Mouse (Mus musculus) G1E (cell line): ENCODE measurements around the gene Ipo8. TPM values are rescaled to one million over a fixed set of nuclear protein-coding genes. Genes with fewer than 3 reads are reported as not detected.

Source experiments
- ATAC-seq: 2 replicates; pipeline ENCODE4 v1.8.0; 2016; ENCODE audit warnings: mild to moderate bottlenecking; ENCODE audit not compliant: insufficient number of reproducible peaks, poor library complexity, low FRiP score, severe bottlenecking; ENCODE audit errors: extremely low read depth
- DNase-seq: peaks from one replicate; pipeline ENCODE4 v3.0.0; 2012; ENCODE audit warnings: low spot score
- H3K27me3 ChIP-seq: 2 replicates; pipeline ENCODE4 v1.6.1; 2012; ENCODE audit warnings: mild to moderate bottlenecking, low read length, inconsistent platforms; ENCODE audit not compliant: insufficient read depth
- H3K36me3 ChIP-seq: replicated peaks from 2 replicates; pipeline ENCODE3; 2012; ENCODE audit warnings: mild to moderate bottlenecking, inconsistent platforms
- H3K4me1 ChIP-seq: 2 replicates; pipeline ENCODE4 v1.6.1; 2012; ENCODE audit warnings: low read depth, low read length, inconsistent platforms, mixed read lengths; ENCODE audit not compliant: insufficient read depth
- H3K4me3 ChIP-seq: 2 replicates; pipeline ENCODE4 v1.5.1; 2012; ENCODE audit warnings: low read depth, mild to moderate bottlenecking, inconsistent platforms, low read length, moderate library complexity, mixed read lengths
- H3K9me3 ChIP-seq: replicated peaks from 2 replicates; pipeline ENCODE4 v1.6.1; 2012; ENCODE audit warnings: inconsistent platforms
- CTCF ChIP-seq: IDR thresholded peaks from 2 replicates; pipeline ENCODE4 v1.5.1; 2012; ENCODE audit warnings: low read depth, low read length, inconsistent platforms, mixed read lengths
- GATA1 ChIP-seq: IDR thresholded peaks from 2 replicates; pipeline ENCODE4 v1.6.1; 2012; ENCODE audit warnings: borderline replicate concordance, low read length, inconsistent platforms, mixed read lengths
- GATA2 ChIP-seq: IDR thresholded peaks from 2 replicates; pipeline ENCODE4 v1.6.1; 2012; ENCODE audit warnings: low read depth, low read length, inconsistent platforms, borderline replicate concordance
- POLR2AphosphoS5 ChIP-seq: IDR thresholded peaks from 2 replicates; pipeline ENCODE4 v1.6.1; 2012; ENCODE audit warnings: low read depth, low read length, inconsistent platforms; ENCODE audit not compliant: insufficient replicate concordance
- TAL1 ChIP-seq: conservative IDR thresholded peaks from 2 replicates; pipeline ENCODE4 v1.6.1; 2012; ENCODE audit warnings: low read depth, low read length, inconsistent platforms, mixed read lengths
- polyA plus RNA-seq: library from polyadenylated mRNA; stranded (reverse); fragments of >175 nt; gene quantifications from 2 replicates; pipeline ENCODE4 v1.2.3, GENCODE M21; 2012
- total RNA-seq, 2 experiments: library from RNA; stranded (forward) in 1 of 2; stranded (reverse) in 1 of 2; fragments of 200-1000 nt in 1 of 2; fragments of >200 nt in 1 of 2; fragmentation: Nextera tagmentation in 1 of 2; gene quantifications; 2 replicates each; pipeline ENCODE4 v1.2.3; 2014 to 2017

Gene Ipo8
- total and polyA plus RNA-seq, 3 experiments = 17.2 to 72.2 (median 66.4) TPM

DNA sequence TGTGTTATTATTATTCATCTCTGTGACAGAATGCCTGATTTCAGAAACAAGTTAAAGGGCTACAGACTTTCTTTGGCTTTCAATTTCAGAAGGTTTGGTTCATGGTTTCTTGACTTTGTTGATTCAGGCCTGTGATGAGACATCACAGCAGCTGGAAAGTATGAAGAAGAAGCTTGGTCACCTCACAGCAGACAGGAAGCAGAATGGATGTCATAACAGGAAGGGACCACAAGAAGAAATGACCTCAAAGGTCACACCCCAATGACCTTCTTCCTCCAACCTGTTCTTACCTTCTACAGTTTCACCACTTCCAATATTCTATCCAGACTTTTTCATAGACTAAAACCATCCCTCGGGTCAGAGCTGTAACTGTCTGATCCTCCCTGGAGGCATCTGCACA is 94.9 kb downstream of the Ipo8 start:
- Histone ChIP-seq H3K27me3 (no peaks in the 10 kb centered on the region), H3K4me1 (no peaks in the 10 kb centered on the region), H3K9me3 (no peaks in the 10 kb centered on the region), H3K4me3 (no peak overlapping the region), H3K36me3 (no peaks in the 10 kb centered on the region)
- TF ChIP-seq GATA1 (no peak), CTCF (no peak), POLR2AphosphoS5 (no peak)
- ATAC-seq (no peak), DNase-seq (no peak)

DNA sequence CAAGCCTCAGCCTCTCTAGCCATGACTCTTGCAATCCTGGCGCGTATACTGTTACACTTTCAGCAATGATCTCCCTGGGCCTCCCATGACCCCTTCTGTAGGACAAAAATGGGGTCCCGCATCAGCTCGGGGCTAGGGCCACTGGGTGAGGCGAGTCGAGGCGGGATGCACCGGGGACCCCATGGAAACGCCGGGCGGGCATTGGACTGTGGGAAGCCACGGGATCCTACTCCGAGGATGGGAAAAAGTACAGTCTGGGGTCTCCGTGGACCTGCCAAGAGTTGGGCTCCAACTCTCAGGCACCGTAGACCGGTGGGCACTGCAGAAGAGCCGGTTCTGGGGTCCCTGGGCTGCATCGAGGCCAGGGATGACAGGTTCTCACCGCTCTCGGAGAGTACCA is 97.3 kb downstream of the Ipo8 start:
- Histone ChIP-seq H3K27me3 (no peaks in the 10 kb centered on the region), H3K4me3 (no peak overlapping the region), H3K36me3 (no peaks in the 10 kb centered on the region), H3K9me3 (no peaks in the 10 kb centered on the region), H3K4me1 (no peaks in the 10 kb centered on the region)
- ATAC-seq (no peak), DNase-seq (no peak)
- no peak for TF ChIP-seq TAL1
- no peak for TF ChIP-seq POLR2AphosphoS5
- TF ChIP-seq GATA2 = no peak
- TF ChIP-seq CTCF = no peak
- TF ChIP-seq GATA1 = no peak

DNA sequence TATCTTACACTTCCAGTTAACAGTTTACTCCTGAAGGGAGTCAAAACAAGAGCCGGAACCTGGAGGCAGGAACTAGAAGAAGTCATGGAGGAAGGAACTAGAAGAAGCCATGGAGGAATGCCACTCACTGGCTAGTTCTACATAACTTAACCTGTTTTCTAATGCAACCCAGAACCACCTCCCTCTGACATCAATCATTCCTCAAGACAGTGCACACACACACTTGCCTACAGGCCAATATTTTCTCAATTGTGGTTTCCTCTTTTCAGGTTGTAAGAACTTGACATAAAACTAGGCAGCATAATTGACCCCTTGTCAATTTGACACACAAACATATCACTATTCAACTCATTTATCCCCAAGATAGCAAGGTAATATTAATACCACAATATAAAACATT is 98.3 kb downstream of the Ipo8 start:
- no peak overlapping the region for H3K4me3 ChIP-seq
- TF ChIP-seq GATA1 (no peak), GATA2 (no peak), CTCF (no peak), POLR2AphosphoS5 (no peak), TAL1 (no peak)
- no peaks in the 10 kb centered on the region for H3K27me3 ChIP-seq
- H3K4me1 ChIP-seq = no peaks in the 10 kb centered on the region
- H3K36me3 ChIP-seq = no peaks in the 10 kb centered on the region
- ATAC-seq (no peak), DNase-seq (no peak)
- H3K9me3 ChIP-seq = no peaks in the 10 kb centered on the region

DNA sequence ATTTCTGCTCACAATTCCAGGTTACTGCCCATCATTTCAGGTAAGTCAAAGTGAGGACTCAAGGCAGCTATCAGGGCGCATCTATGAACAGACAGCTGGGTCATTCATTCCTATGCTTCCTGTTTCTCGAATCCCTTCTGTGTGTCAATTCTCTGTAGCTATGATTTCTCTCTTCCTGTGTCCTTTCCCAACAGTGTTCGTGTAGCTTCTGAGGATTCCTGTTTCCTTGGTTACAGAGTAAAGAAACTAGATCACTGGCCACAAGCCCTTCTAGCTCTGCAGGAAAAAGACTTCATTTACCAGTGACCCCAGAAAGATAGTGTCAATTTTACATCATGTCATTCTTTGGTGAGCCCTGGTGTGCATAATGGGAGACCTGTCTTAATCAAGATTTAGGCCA is 102.7 kb downstream of the Ipo8 start:
- Histone ChIP-seq H3K27me3 (peaks cover 3% of the 10 kb centered on the region; the same call in 1 of the 2 replicates), H3K4me1 (no peaks in the 10 kb centered on the region), H3K36me3 (no peaks in the 10 kb centered on the region), H3K9me3 (no peaks in the 10 kb centered on the region), H3K4me3 (no peak overlapping the region)
- TF ChIP-seq CTCF (no peak), POLR2AphosphoS5 (no peak), TAL1 (no peak), GATA1 (no peak), GATA2 (no peak)
- ATAC-seq (no peak), DNase-seq (no peak)

DNA sequence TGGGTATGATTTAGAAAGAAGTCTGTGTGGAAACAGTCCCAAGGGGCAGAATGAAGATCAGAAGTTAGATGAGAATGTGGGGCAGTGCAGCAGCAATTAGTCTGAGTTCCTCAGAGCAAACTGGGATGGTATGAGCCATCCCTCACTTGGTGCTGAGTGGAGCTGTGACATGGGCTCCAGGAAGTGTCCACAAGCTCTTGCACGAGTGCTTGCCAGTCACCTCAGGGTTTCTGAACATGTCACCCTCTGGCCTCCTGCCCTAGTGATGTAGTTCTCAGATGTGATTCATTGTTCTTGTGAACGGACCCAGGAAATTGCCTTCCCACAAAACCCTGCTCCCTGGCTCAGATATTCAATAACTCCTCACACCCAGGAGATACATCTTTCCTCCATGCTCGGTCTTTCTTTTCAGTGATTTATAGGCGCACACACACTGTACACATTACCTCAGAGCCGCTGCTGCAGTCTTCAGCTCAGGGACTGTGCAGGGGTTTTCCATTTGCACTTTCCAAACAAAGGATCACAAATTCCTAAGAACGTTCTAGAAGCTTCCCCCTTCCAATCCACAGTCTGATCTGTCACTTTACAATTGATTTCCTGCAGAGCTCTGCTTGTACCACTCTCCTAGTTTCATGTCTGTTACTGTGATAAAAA is 103.3 kb downstream of the Ipo8 start:
- no peak for ATAC-seq
- no peak for DNase-seq
- Histone ChIP-seq H3K9me3 (no peaks in the 10 kb centered on the region), H3K4me3 (no peak overlapping the region), H3K27me3 (peaks cover 3% of the 10 kb centered on the region; the same call in 1 of the 2 replicates), H3K36me3 (no peaks in the 10 kb centered on the region), H3K4me1 (no peaks in the 10 kb centered on the region)
- TF ChIP-seq TAL1 (no peak), POLR2AphosphoS5 (no peak), CTCF (no peak), GATA1 (no peak), GATA2 (no peak)

DNA sequence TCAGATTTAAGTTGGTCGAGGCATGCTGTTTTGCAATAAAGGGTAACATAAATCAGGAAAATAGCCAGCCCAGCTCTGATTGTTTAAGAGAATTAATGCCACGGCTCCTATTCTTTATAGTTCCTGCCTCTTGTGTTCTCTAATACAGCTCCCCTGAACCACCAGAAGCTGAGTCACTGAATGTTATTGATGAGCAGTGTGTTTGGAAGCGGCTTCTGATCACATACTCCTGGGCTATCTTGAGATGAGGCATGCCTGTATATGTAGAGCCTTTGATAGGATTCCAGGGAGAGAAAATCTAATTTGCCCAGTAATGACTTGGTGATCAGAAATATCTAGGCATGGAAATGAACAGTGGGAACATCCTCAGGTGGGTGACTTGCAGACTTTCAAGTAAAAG is 106.8 kb downstream of the Ipo8 start:
- H3K36me3 ChIP-seq = no peaks in the 10 kb centered on the region
- H3K9me3 ChIP-seq = no peaks in the 10 kb centered on the region
- TF ChIP-seq POLR2AphosphoS5 (no peak), CTCF (no peak), GATA1 (no peak), TAL1 (no peak), GATA2 (no peak)
- DNase-seq (no peak), ATAC-seq (no peak)
- peaks cover 3% of the 10 kb centered on the region; the same call in 1 of the 2 replicates for H3K27me3 ChIP-seq
- no peaks in the 10 kb centered on the region for H3K4me1 ChIP-seq
- no peak overlapping the region for H3K4me3 ChIP-seq

Other genes starting within 250 kb of the Ipo8 start
- gene Caprin2, start 64.8 kb upstream of the Ipo8 start, total RNA-seq (2014; fragmentation: Nextera tagmentation) = 25.3 and 38.2 TPM in 2 replicates
- gene Caprin2, start 64.8 kb upstream of the Ipo8 start, total RNA-seq (2017) = 18.8 and 22.8 TPM in 2 replicates
- gene Caprin2, start 64.8 kb upstream of the Ipo8 start, polyA plus RNA-seq = 2.2 and 3.1 TPM in 2 replicates
- 79.4 and 86.5 TPM in 2 replicates for gene Sinhcaf, start 115.0 kb upstream of the Ipo8 start, total RNA-seq (2014; fragmentation: Nextera tagmentation)
- 76.6 and 84.2 TPM in 2 replicates for gene Sinhcaf, start 115.0 kb upstream of the Ipo8 start, total RNA-seq (2017)
- 45.6 and 84.5 TPM in 2 replicates for gene Sinhcaf, start 115.0 kb upstream of the Ipo8 start, polyA plus RNA-seq